Mouse (Mus musculus) ES-E14 (cell line): ENCODE data around the gene Prdx6b. TPM values are rescaled to one million over a fixed set of nuclear protein-coding genes. Genes with fewer than 3 reads are reported as not detected.

Experiments used
- DNase-seq: peaks from one replicate; pipeline ENCODE4 v3.0.0-alpha.2; 2013; ENCODE audit warnings: low read depth, low spot score
- H3K27ac ChIP-seq: 2 replicates; pipeline ENCODE4 v1.5.1; 2012; ENCODE audit warnings: low read depth, mild to moderate bottlenecking, low read length, moderate library complexity, mixed read lengths; ENCODE audit not compliant: poor library complexity, insufficient read depth, severe bottlenecking
- H3K36me3 ChIP-seq: 2 replicates; pipeline ENCODE4 v1.6.1; 2012; ENCODE audit warnings: mild to moderate bottlenecking, low read length, moderate library complexity, mixed read lengths; ENCODE audit not compliant: control insufficient read depth, poor library complexity, insufficient read depth, severe bottlenecking
- H3K4me1 ChIP-seq, 2 experiments: fragments of 150-350 bp in 1 of 2; sonication (generic) in 1 of 2; 2 replicates each; pipeline ENCODE4 v1.6.1; 2012; ENCODE audit warnings: low read length in 2 of 2, mild to moderate bottlenecking in 1 of 2, mixed read lengths in 1 of 2; ENCODE audit not compliant: control insufficient read depth in 2 of 2, insufficient read depth in 2 of 2, poor library complexity in 1 of 2
- H3K4me3 ChIP-seq, 2 experiments: fragments of 150-350 bp in 1 of 2; sonication (generic) in 1 of 2; 2 replicates each; pipeline ENCODE4 v1.5.1; 2012; ENCODE audit warnings: low read length in 2 of 2, low read depth in 1 of 2, mild to moderate bottlenecking in 1 of 2, mixed read lengths in 1 of 2; ENCODE audit not compliant: insufficient read depth in 1 of 2, poor library complexity in 1 of 2, severe bottlenecking in 1 of 2
- H3K9ac ChIP-seq: 2 replicates; pipeline ENCODE4 v1.6.1; 2012; ENCODE audit warnings: low read depth, mild to moderate bottlenecking, low read length, mixed read lengths; ENCODE audit not compliant: poor library complexity, insufficient read depth, severe bottlenecking
- H3K9me3 ChIP-seq: fragments of 150-350 bp; sonication (generic); 2 replicates; pipeline ENCODE4 v1.6.1; 2012; ENCODE audit warnings: low read depth, mild to moderate bottlenecking, low read length; ENCODE audit not compliant: control insufficient read depth, insufficient read depth
- CHD2 ChIP-seq: IDR thresholded peaks from 2 replicates; pipeline ENCODE4 v1.6.1; 2014; ENCODE audit warnings: mild to moderate bottlenecking, low read depth, low read length, inconsistent platforms
- HCFC1 ChIP-seq: IDR thresholded peaks from 2 replicates; pipeline ENCODE4 v1.6.1; 2012; ENCODE audit warnings: low read length, inconsistent platforms, borderline replicate concordance; ENCODE audit not compliant: insufficient read depth
- MAFK ChIP-seq: IDR thresholded peaks from 2 replicates; pipeline ENCODE4 v1.6.1; 2014; ENCODE audit warnings: mild to moderate bottlenecking, low read depth, low read length, inconsistent platforms; ENCODE audit not compliant: insufficient read depth
- ZC3H11A ChIP-seq: IDR thresholded peaks from 2 replicates; pipeline ENCODE4 v1.6.1; 2012; ENCODE audit warnings: low read depth, mild to moderate bottlenecking, inconsistent platforms, low read length, borderline replicate concordance
- ZNF384 ChIP-seq: IDR thresholded peaks from 2 replicates; pipeline ENCODE4 v1.6.1; 2012; ENCODE audit warnings: low read depth, low read length, inconsistent platforms
- in situ Hi-C, 2 experiments: fragments of 600-800 bp; cut with MboI; formaldehyde crosslinking; loops; one replicate each; pipeline ENCODE4 v1.15.1; 2025; ENCODE audit warnings: low sequenced_read_pairs in 2 of 2, inconsistent platforms in 1 of 2; ENCODE audit not compliant: unreplicated experiment in 2 of 2
- total RNA-seq: library from RNA; depleted of rRNA; stranded (reverse); fragments of 300-350 nt; gene quantifications from 2 replicates; pipeline ENCODE4 v1.2.3, GENCODE M21; 2012

Gene Prdx6b
- total RNA-seq, 1 experiment, result not detected

GRCm38 (mm10) chr2:80282214-80282613 is 10.1 kb upstream of the Prdx6b start:
- Histone ChIP-seq H3K9me3 (no peaks in the 10 kb centered on the region), H3K9ac (no peak overlapping the region), H3K4me1 (no peaks in the 10 kb centered on the region), H3K27ac (no peak overlapping the region), H3K36me3 (no peaks in the 10 kb centered on the region), H3K4me3 (no peak overlapping the region)
- DNase-seq, result no peak
- in situ Hi-C loops, result no loop called here
- TF ChIP-seq ZC3H11A (no peak), HCFC1 (no peak), ZNF384 (no peak)

DNA sequence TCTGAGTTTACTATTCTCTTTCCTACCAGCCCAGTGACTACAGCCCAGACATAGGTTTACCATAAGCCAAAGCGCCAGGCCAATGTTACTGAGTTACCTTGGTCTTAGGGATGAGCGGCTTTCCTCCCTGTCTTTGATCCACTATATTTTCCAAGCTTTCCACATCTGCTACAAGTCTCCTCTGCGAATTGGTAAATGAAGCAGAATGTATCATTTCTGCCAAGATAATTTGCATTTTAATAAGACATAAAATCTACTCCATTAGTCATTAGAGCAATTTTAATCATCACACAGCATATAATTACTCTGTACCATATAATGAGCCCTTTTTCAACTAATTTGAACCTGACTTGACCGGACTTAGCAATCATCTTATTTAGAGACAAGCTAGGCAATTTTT is 5.9 kb upstream of the Prdx6b start:
- in situ Hi-C loops, result no loop called here
- no peaks in the 10 kb centered on the region for H3K36me3 ChIP-seq
- DNase-seq, result no peak
- H3K9me3 ChIP-seq, result no peaks in the 10 kb centered on the region
- no peak overlapping the region for H3K4me3 ChIP-seq
- H3K27ac ChIP-seq, result no peak overlapping the region
- TF ChIP-seq HCFC1 (no peak), ZC3H11A (no peak), CHD2 (no peak), ZNF384 (no peak), MAFK (no peak)
- no peak overlapping the region for H3K9ac ChIP-seq
- no peaks in the 10 kb centered on the region for H3K4me1 ChIP-seq

DNA sequence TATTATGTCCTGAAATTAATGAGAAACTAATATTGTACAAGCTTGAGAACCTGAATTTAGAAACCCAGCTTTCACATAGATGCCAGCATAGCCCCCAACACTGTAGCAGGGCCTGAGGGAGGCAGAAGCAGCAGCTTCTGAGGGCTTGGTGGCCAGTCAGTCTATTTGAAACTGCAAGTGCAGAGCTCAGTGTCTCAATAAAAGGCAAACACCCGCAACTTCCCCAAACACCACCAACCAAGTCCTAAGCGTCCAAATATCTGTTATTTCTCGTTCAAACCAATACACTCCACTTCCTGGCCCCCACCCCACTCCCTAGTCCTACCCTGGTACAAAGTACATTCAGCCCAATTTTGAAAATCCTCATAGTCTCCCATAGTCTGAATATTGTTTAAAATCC is 6.1 kb downstream of the Prdx6b start:
- in situ Hi-C loops, result no loop called here
- Histone ChIP-seq H3K27ac (no peak overlapping the region), H3K4me1 (no peaks in the 10 kb centered on the region), H3K9me3 (no peaks in the 10 kb centered on the region), H3K9ac (no peak overlapping the region), H3K4me3 (no peak overlapping the region), H3K36me3 (no peaks in the 10 kb centered on the region)
- TF ChIP-seq CHD2 (no peak), ZC3H11A (no peak), ZNF384 (no peak), MAFK (no peak), HCFC1 (no peak)
- no peak for DNase-seq

DNA sequence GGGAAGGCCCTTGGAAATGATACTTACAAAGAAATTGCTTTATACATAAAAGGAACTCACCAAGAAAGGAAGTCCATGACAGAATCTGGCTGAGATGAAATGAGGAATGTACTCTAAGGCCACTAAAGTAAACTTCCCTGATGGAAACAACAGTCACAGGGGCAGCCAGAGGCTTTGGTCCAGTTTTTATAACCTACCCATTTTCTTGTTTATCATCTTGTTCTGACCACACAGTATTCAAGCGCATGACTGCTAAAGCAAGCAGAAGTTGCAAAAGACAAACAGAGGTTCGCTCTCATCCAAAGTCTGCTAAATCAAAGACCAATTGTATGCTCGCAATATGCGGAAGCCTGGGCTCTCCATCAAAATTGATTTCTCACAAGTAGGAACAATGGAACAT is 8.5 kb downstream of the Prdx6b start:
- H3K4me1 ChIP-seq, result no peaks in the 10 kb centered on the region
- in situ Hi-C loops, result no loop called here

DNA sequence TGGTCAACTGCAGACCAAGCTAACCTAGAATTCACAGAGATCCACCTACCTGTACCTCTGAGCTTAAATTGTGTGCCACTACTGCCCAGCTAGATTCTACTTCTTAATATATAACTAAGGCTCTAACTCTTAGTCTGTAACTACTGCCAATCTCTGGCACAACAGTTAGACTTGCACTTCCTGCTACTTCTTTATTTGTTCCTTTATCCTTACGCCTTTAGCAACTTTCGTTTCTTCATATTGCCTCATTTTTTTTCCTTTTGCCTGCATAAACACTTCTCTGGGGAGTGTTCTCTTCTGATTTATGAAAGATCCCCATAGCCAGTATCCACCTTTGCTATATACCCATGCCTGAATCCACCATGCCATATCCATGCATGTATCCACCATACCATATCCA is 11.7 kb downstream of the Prdx6b start:
- H3K36me3 ChIP-seq, result no peaks in the 10 kb centered on the region
- H3K27ac ChIP-seq, result no peak overlapping the region
- in situ Hi-C loops, result no loop called here
- H3K4me1 ChIP-seq, result no peaks in the 10 kb centered on the region
- H3K9ac ChIP-seq, result no peak overlapping the region
- H3K4me3 ChIP-seq, result no peak overlapping the region
- no peak for DNase-seq
- no peak for TF ChIP-seq ZNF384
- TF ChIP-seq CHD2, result no peak
- TF ChIP-seq MAFK, result no peak
- TF ChIP-seq HCFC1, result no peak
- TF ChIP-seq ZC3H11A, result no peak
- H3K9me3 ChIP-seq, result no peaks in the 10 kb centered on the region

More for the DNA sequence above, 8.5 kb downstream of the Prdx6b start:
- DNase-seq, result no peak
- no peak overlapping the region for H3K27ac ChIP-seq
- no peak overlapping the region for H3K4me3 ChIP-seq
- no peak for TF ChIP-seq ZNF384
- no peak for TF ChIP-seq MAFK
- H3K9me3 ChIP-seq, result no peaks in the 10 kb centered on the region
- H3K36me3 ChIP-seq, result no peaks in the 10 kb centered on the region
- H3K9ac ChIP-seq, result no peak overlapping the region
